ENCODE assay signal across 8 mouse cellular contexts in genomic region chr14:114790946-114791830, GRCm38 (mm10).
DNase-seq lines count a peak whose midpoint lies in the region; ATAC-seq and TF ChIP-seq lines count a peak whose summit lies in the region.

No protein-coding gene starts in this region.

- no peaks in the 10 kb centered on the region for H3K4me1 ChIP-seq in heart, adult 2 months (ENCODE audit: control insufficient read depth, insufficient read depth, low read length)
- no peaks in the 10 kb centered on the region for H3K4me1 ChIP-seq in intestine, embryonic 14.5 days (replicated peaks; ENCODE audit: control insufficient read depth, insufficient read depth, low read length)

- H3K79me2 ChIP-seq in heart, adult 2 months (replicated peaks; ENCODE audit: control insufficient read depth, insufficient read depth, low read length): no peaks in the 10 kb centered on the region

- no peak for TF ChIP-seq EP300 in heart, adult 2 months (IDR thresholded peaks at IDR 0.05; ENCODE audit: insufficient read depth, low read depth, low read length)

- H3K9ac ChIP-seq in heart, adult 2 months (ENCODE audit: low read depth, low read length): no peak overlapping the region
- no peak overlapping the region for H3K9ac ChIP-seq in intestine, embryonic 14.5 days (ENCODE audit: low read length)

- peak; percentile 8 to 53 for DNase-seq in heart, adult 2 months
- no peak for DNase-seq in heart, adult 9 months (ENCODE audit: low spot score in 2 of 2)
- DNase-seq in cerebellum, adult 9-10 months: peak; percentile 59
- DNase-seq in frontal cortex, postnatal 10 days (ENCODE audit: low spot score in 2 of 2): peak; percentile 35 to 76
- DNase-seq in intestine, embryonic 14.5 days (ENCODE audit: low spot score): peak; percentile 92
- DNase-seq in left cerebral cortex, adult 8-10 months (ENCODE audit: low spot score in 2 of 2): peak; percentile 54 to 88
- peak; percentile 24 for DNase-seq in splenic B cell, adult 2 months (ENCODE audit: low read depth, low spot score)

- ATAC-seq in intestine, embryonic 14.5 days (replicated peaks; ENCODE audit: low FRiP score, low TSS enrichment, low read depth): no peak
- ATAC-seq in megakaryocyte-erythroid progenitor cell, adult 5-6 weeks (replicated peaks; ENCODE audit: low FRiP score, low TSS enrichment, poor library complexity, severe bottlenecking): peak; percentile 93

- H3K27ac ChIP-seq in heart, adult 2 months: no peak overlapping the region
- no peak overlapping the region for H3K27ac ChIP-seq in intestine, embryonic 14.5 days (ENCODE audit: low read depth)

- TF ChIP-seq CTCF in heart, adult 2 months (IDR thresholded peaks at IDR 0.05): peak; percentile 91

- H3K27me3 ChIP-seq in heart, adult 2 months (ENCODE audit: control insufficient read depth, insufficient read depth, low read length): no peaks in the 10 kb centered on the region
- H3K27me3 ChIP-seq in intestine, embryonic 14.5 days (replicated peaks; ENCODE audit: control insufficient read depth, insufficient read depth, low read length): no peaks in the 10 kb centered on the region
- H3K27me3 ChIP-seq in splenic B cell, adult 2 months (ENCODE audit: control insufficient read depth, insufficient read depth, low read length, poor library complexity, severe bottlenecking): no peaks in the 10 kb centered on the region

- TF ChIP-seq POLR2A in heart, adult 2 months (IDR thresholded peaks at IDR 0.05; ENCODE audit: insufficient read depth, low read depth, low read length): no peak

- H3K9me3 ChIP-seq in intestine, embryonic 14.5 days (ENCODE audit: control insufficient read depth, low read length): no peaks in the 10 kb centered on the region

- 19% methylated on average over 13 of the region's 13 CpGs for WGBS in heart, adult 2 months
- WGBS in intestine, embryonic 14.5 days: 25% methylated on average over 13 of the region's 13 CpGs

- no peak overlapping the region for H3K4me3 ChIP-seq in heart, adult 2 months
- no peak overlapping the region for H3K4me3 ChIP-seq in intestine, embryonic 14.5 days (ENCODE audit: low read depth, low read length)

- intact Hi-C loops in heart, adult 2 months (cut with DNase I): no loop called here

- H3K36me3 ChIP-seq in heart, adult 2 months (ENCODE audit: control insufficient read depth, insufficient read depth, low read length): no peaks in the 10 kb centered on the region
- H3K36me3 ChIP-seq in intestine, embryonic 14.5 days (ENCODE audit: control insufficient read depth, insufficient read depth, low read length): no peaks in the 10 kb centered on the region
- no peaks in the 10 kb centered on the region for H3K36me3 ChIP-seq in splenic B cell, adult 2 months (ENCODE audit: control insufficient read depth, insufficient read depth, low read length, poor library complexity, severe bottlenecking)

- peak overlapping the region; percentile 44 for H3K4me2 ChIP-seq in intestine, embryonic 14.5 days (ENCODE audit: low read length)

Comparison
In these comparisons a context has a peak if more than half of its experiments do, and no peak if none do; other contexts are left out.
1. DNase-seq: peak in heart, adult 2 months (2 of 2), cerebellum, adult 9-10 months (single experiment), frontal cortex, postnatal 10 days (2 of 2), intestine, embryonic 14.5 days (single experiment), left cerebral cortex, adult 8-10 months (2 of 2) and splenic B cell, adult 2 months (single experiment); none in heart, adult 9 months (0 of 2).